Mouse (Mus musculus) embryonic facial prominence, embryonic 14.5 days (tissue): ENCODE data around the gene Hinfp. TPM values are rescaled to one million over a fixed set of nuclear protein-coding genes. Genes with fewer than 3 reads are reported as not detected.

Experiments used
- ATAC-seq: fragments of 200-750 bp; cut with Nextera tagmentation; 2 replicates; pipeline ENCODE4 v1.8.0; 2017; ENCODE audit warnings: low read depth, moderate number of reproducible peaks, moderate TSS enrichment
- DNase-seq: peaks from one replicate; pipeline ENCODE4 v3.0.0-alpha.2; 2015; ENCODE audit warnings: low spot score
- H3K27ac ChIP-seq: fragments of 300-500 bp; sonication (generic); replicated peaks from 2 replicates; pipeline ENCODE4 v1.5.1; 2014; ENCODE audit warnings: low read depth, mild to moderate bottlenecking, low read length, moderate library complexity
- H3K27me3 ChIP-seq: fragments of 300-500 bp; sonication (generic); replicated peaks from 2 replicates; pipeline ENCODE4 v1.6.1; 2014; ENCODE audit warnings: low read length; ENCODE audit not compliant: control insufficient read depth, insufficient read depth
- H3K36me3 ChIP-seq: fragments of 300-500 bp; sonication (generic); 2 replicates; pipeline ENCODE4 v1.6.1; 2014; ENCODE audit warnings: low read length, mixed read lengths; ENCODE audit not compliant: control insufficient read depth, insufficient read depth
- H3K4me1 ChIP-seq: fragments of 300-500 bp; sonication (generic); 2 replicates; pipeline ENCODE4 v1.6.1; 2014; ENCODE audit warnings: antibody characterized with exemption, low read length; ENCODE audit not compliant: control insufficient read depth, insufficient read depth
- H3K4me2 ChIP-seq: fragments of 300-500 bp; sonication (generic); 2 replicates; pipeline ENCODE4 v1.6.1; 2014; ENCODE audit warnings: low read depth, mild to moderate bottlenecking, low read length, moderate library complexity, mixed read lengths
- H3K4me3 ChIP-seq: fragments of 300-500 bp; sonication (generic); 2 replicates; pipeline ENCODE4 v1.5.1; 2014; ENCODE audit warnings: low read depth, mild to moderate bottlenecking, low read length
- H3K9ac ChIP-seq: fragments of 300-500 bp; sonication (generic); 2 replicates; pipeline ENCODE4 v1.6.1; 2014; ENCODE audit warnings: low read depth, mild to moderate bottlenecking, low read length, moderate library complexity, mixed read lengths
- H3K9me3 ChIP-seq: fragments of 300-500 bp; sonication (generic); 2 replicates; pipeline ENCODE4 v1.6.1; 2016; ENCODE audit warnings: low read length; ENCODE audit not compliant: control insufficient read depth
- WGBS: fragments of 180-500 bp; shearing (Covaris S2); extraction: QIAGEN DNeasy Blood & Tissue Kit; methylation state at CpG from one replicate; pipeline ENCODE4 v1.1.7; 2014; 5-methylcytosine and 5-hydroxymethylcytosine counted together
- polyA plus RNA-seq: library from polyadenylated mRNA; unstranded; fragments of >200 nt; fragmentation: Nextera tagmentation; extraction: Ambion mirVana; gene quantifications from 2 replicates; pipeline ENCODE4 v1.2.1, GENCODE M21; 2014

Gene Hinfp
- polyA plus RNA-seq, 1 experiment from 2014 or later, result 15.6 TPM

DNA sequence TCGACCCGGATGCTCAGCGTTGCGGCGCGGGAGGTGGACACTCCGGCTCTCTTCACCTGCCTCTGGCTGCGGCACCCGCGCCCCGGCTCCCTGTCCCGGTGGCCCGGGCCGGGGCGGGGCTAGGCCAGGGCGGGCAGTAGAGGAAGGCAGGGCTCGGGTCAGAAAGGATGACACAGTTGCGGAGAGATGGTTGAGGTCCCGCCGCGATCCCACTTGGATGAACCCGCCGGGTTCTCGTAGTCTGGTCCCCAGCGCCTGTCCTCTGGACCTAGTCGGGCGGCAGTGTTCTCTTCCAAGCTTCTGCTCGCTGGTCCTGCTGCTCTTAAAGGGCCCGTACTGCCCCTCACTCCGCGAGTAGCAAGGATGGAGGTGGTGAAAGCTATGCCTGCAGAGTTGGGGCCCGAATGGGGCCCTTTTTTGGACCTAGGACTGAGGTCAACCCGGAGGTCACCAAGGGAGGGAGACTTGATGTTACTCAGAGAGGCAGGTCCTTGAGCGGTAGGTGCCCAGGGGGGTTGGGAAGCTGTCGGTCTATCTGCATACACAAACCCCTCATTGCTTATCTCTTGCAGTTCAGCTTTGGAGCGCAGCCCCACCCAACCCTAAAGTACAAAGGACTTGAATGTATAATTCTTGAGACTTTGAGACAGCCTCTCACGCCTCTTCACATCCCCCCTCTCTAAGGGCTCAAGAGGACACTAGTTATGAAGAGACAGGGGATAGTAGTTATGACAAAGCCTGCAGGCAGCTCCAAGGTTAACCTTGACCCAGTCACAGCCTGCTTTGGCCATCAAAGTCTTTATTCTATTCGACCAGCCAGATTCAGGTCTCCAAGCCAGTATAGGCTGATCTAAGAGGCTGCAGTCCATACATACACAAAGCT lies 17.2 kb downstream of the Hinfp start, which contains the start of gene Abcg4:
TSS of gene Abcg4 (minus strand) at position 540 of the 883 bp plus-strand sequence.
- ATAC-seq (peak; percentile 56), DNase-seq (peak; percentile 25)
- Histone ChIP-seq H3K36me3 (peaks cover 28% of the 10 kb centered on the region), H3K9me3 (no peaks in the 10 kb centered on the region), H3K9ac (peak within 1 kb of the TSS; percentile 74), H3K27me3 (peaks cover 34% of the 10 kb centered on the region), H3K4me2 (peak within 1 kb of the TSS; percentile 80), H3K27ac (no peak within 1 kb of the TSS), H3K4me3 (peak within 1 kb of the TSS; percentile 55), H3K4me1 (peaks cover 11% of the 10 kb centered on the region; the same call in 1 of the 2 replicates)
- 3% methylated on average over 25 of the region's 38 CpGs for WGBS

- peak; percentile 39 for DNase-seq
- peak overlapping the region; percentile 80 for H3K4me2 ChIP-seq
- H3K36me3 ChIP-seq, result peaks cover 21% of the 10 kb centered on the region
- no peak overlapping the region for H3K27ac ChIP-seq
- WGBS, result under 1% methylated on average over 29 of the region's 47 CpGs
- peak overlapping the region; percentile 74 for H3K9ac ChIP-seq
- H3K4me3 ChIP-seq, result peak overlapping the region; percentile 55
- ATAC-seq, result peak; percentile 62
- peaks cover 11% of the 10 kb centered on the region; the same call in 1 of the 2 replicates for H3K4me1 ChIP-seq
- peaks cover 34% of the 10 kb centered on the region for H3K27me3 ChIP-seq
- H3K9me3 ChIP-seq, result no peaks in the 10 kb centered on the region
Observed at GRCm38 (mm10) chr9:44287401-44288075, 17.9 kb downstream of the Hinfp start.

GRCm38 (mm10) chr9:44287003-44287400 lies 18.5 kb downstream of the Hinfp start:
- peaks cover 11% of the 10 kb centered on the region; the same call in 1 of the 2 replicates for H3K4me1 ChIP-seq
- ATAC-seq (no peak), DNase-seq (no peak)
- H3K9me3 ChIP-seq, result no peaks in the 10 kb centered on the region
- H3K36me3 ChIP-seq, result peaks cover 15% of the 10 kb centered on the region; the same call in 1 of the 2 replicates
- H3K4me2 ChIP-seq, result peak overlapping the region; percentile 80
- peak overlapping the region; percentile 55 for H3K4me3 ChIP-seq
- H3K27ac ChIP-seq, result no peak overlapping the region
- H3K27me3 ChIP-seq, result peaks cover 34% of the 10 kb centered on the region
- peak overlapping the region; percentile 74 for H3K9ac ChIP-seq
- WGBS, result 8% methylated on average over 8 of the region's 11 CpGs

GRCm38 (mm10) chr9:44286256-44286850 lies 19.1 kb downstream of the Hinfp start:
- DNase-seq (no peak), ATAC-seq (no peak)
- Histone ChIP-seq H3K9ac (no peak overlapping the region), H3K27ac (no peak overlapping the region), H3K36me3 (peaks cover 10% of the 10 kb centered on the region; the same call in 1 of the 2 replicates), H3K27me3 (peaks cover 34% of the 10 kb centered on the region), H3K4me1 (peaks cover 11% of the 10 kb centered on the region; the same call in 1 of the 2 replicates), H3K9me3 (no peaks in the 10 kb centered on the region), H3K4me2 (no peak overlapping the region), H3K4me3 (no peak overlapping the region)
- 7% methylated on average over 6 of the region's 6 CpGs for WGBS

- 68% methylated on average over 5 of the region's 5 CpGs for WGBS
- ATAC-seq, result no peak
- no peaks in the 10 kb centered on the region for H3K9me3 ChIP-seq
- H3K27ac ChIP-seq, result no peak overlapping the region
- 0 out of 2 replicates have a peak, but pooled peaks cover 5% of the 10 kb centered on the region for H3K36me3 ChIP-seq
- no peak overlapping the region for H3K4me3 ChIP-seq
- peaks cover 13% of the 10 kb centered on the region for H3K27me3 ChIP-seq
- H3K4me2 ChIP-seq, result no peak overlapping the region
- no peak for DNase-seq
- H3K9ac ChIP-seq, result no peak overlapping the region
- peaks cover 8% of the 10 kb centered on the region; the same call in 1 of the 2 replicates for H3K4me1 ChIP-seq
Observed at GRCm38 (mm10) chr9:44283183-44283582, 22.3 kb downstream of the Hinfp start.

GRCm38 (mm10) chr9:44269973-44270372 lies 35.5 kb downstream of the Hinfp start:
- ATAC-seq (no peak), DNase-seq (no peak)
- no peak overlapping the region for H3K9ac ChIP-seq
- no peak overlapping the region for H3K4me2 ChIP-seq
- H3K4me3 ChIP-seq, result no peak overlapping the region
- peaks cover 6% of the 10 kb centered on the region; the same call in 1 of the 2 replicates for H3K9me3 ChIP-seq
- no peaks in the 10 kb centered on the region for H3K27me3 ChIP-seq
- peaks cover 8% of the 10 kb centered on the region for H3K4me1 ChIP-seq
- H3K27ac ChIP-seq, result no peak overlapping the region
- H3K36me3 ChIP-seq, result no peaks in the 10 kb centered on the region
- WGBS, result 92% methylated on average over 4 of the region's 4 CpGs

GRCm38 (mm10) chr9:44269077-44269476 lies 36.4 kb downstream of the Hinfp start:
- Histone ChIP-seq H3K4me3 (no peak overlapping the region), H3K4me2 (no peak overlapping the region), H3K9me3 (peaks cover 6% of the 10 kb centered on the region; the same call in 1 of the 2 replicates), H3K9ac (no peak overlapping the region), H3K4me1 (peaks cover 8% of the 10 kb centered on the region), H3K36me3 (no peaks in the 10 kb centered on the region), H3K27ac (no peak overlapping the region), H3K27me3 (no peaks in the 10 kb centered on the region)
- DNase-seq (no peak), ATAC-seq (no peak)
- 77% methylated on average over 3 of the region's 3 CpGs for WGBS

DNA sequence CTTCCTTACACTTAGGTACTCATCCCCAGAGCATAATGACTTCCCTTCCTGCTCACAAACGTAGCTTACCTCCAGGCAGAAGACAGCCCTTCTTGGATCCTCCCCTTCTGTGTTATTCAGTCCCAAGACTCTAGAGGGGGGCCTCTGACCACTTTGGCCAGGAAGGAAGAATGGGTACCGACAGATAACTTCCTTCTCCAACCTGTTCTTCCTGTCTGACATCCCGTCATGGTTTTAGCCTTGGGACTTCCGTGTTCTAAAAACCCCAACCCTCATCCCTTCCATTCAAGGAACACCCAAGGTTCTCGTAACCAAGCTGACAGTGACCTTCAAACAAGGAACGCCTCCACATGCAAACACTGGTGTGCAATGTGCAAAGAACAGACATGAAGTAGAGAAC lies 37.0 kb downstream of the Hinfp start, which contains the start of gene Nlrx1:
TSS of gene Nlrx1 (minus strand) at position 168 of the 400 bp plus-strand sequence.
- Histone ChIP-seq H3K9ac (peak within 1 kb of the TSS; percentile 84), H3K9me3 (peaks cover 6% of the 10 kb centered on the region; the same call in 1 of the 2 replicates), H3K36me3 (peaks cover 2% of the 10 kb centered on the region; the same call in 1 of the 2 replicates), H3K4me2 (peak within 1 kb of the TSS; percentile 78), H3K4me1 (peaks cover 8% of the 10 kb centered on the region), H3K27ac (peak within 1 kb of the TSS; percentile 84), H3K4me3 (peak within 1 kb of the TSS; percentile 48), H3K27me3 (no peaks in the 10 kb centered on the region)
- DNase-seq, result peak; percentile 44
- ATAC-seq, result 0 out of 2 replicates have a peak, but pooled peaks have one; percentile 13
- 63% methylated on average over 6 of the region's 6 CpGs for WGBS
